Mouse (Mus musculus) liver (tissue): ENCODE data around the gene Fchsd2.
A peak's percentile ranks its signal among the peaks of the same experiment; 100 is the strongest.

Experiments
- DNase-seq: peaks from one replicate; pipeline ENCODE4 v3.0.0-alpha.2; 2020; ENCODE audit warnings: mixed read lengths

Fchsd2 gene

GRCm38 (mm10) chr7:101213515-101214263, 121.0 kb downstream of the Fchsd2 start:
- no peak for DNase-seq

GRCm38 (mm10) chr7:101216724-101217123, 124.1 kb downstream of the Fchsd2 start:
- no peak for DNase-seq

- DNase-seq: no peak
Observed at GRCm38 (mm10) chr7:101223501-101223900, 130.8 kb downstream of the Fchsd2 start.

- no peak for DNase-seq
Observed at GRCm38 (mm10) chr7:101229336-101229735, 136.7 kb downstream of the Fchsd2 start.

- no peak for DNase-seq
Observed at GRCm38 (mm10) chr7:101231458-101231857, 138.8 kb downstream of the Fchsd2 start.

GRCm38 (mm10) chr7:101232716-101233115, 140.1 kb downstream of the Fchsd2 start:
- no peak for DNase-seq

GRCm38 (mm10) chr7:101236712-101237473, 144.2 kb downstream of the Fchsd2 start:
- no peak for DNase-seq

GRCm38 (mm10) chr7:101248760-101249159, 156.1 kb downstream of the Fchsd2 start:
- no peak for DNase-seq

GRCm38 (mm10) chr7:101249173-101249572, 156.5 kb downstream of the Fchsd2 start:
- no peak for DNase-seq

- no peak for DNase-seq
Observed at GRCm38 (mm10) chr7:101253071-101253470, 160.4 kb downstream of the Fchsd2 start.

- no peak for DNase-seq
Observed at GRCm38 (mm10) chr7:101258482-101258881, 165.8 kb downstream of the Fchsd2 start.

GRCm38 (mm10) chr7:101261941-101262546, 169.4 kb downstream of the Fchsd2 start:
- DNase-seq: no peak

GRCm38 (mm10) chr7:101263511-101263910, 170.8 kb downstream of the Fchsd2 start:
- DNase-seq: no peak

GRCm38 (mm10) chr7:101267457-101268259, 175.0 kb downstream of the Fchsd2 start:
- no peak for DNase-seq

- no peak for DNase-seq
Observed at GRCm38 (mm10) chr7:101271602-101272001, 178.9 kb downstream of the Fchsd2 start.

GRCm38 (mm10) chr7:101272466-101273160, 179.9 kb downstream of the Fchsd2 start:
- DNase-seq: peak; percentile 65

GRCm38 (mm10) chr7:101282721-101283120, 190.1 kb downstream of the Fchsd2 start:
- DNase-seq: no peak

GRCm38 (mm10) chr7:101284504-101284903, 191.8 kb downstream of the Fchsd2 start:
- DNase-seq: no peak

- DNase-seq: no peak
Observed at GRCm38 (mm10) chr7:101286891-101287290, 194.2 kb downstream of the Fchsd2 start.

- no peak for DNase-seq
Observed at GRCm38 (mm10) chr7:101287820-101288219, 195.2 kb downstream of the Fchsd2 start.

- DNase-seq: peak; percentile 54
Observed at GRCm38 (mm10) chr7:101288436-101288835, 195.8 kb downstream of the Fchsd2 start.

- DNase-seq: no peak
Observed at GRCm38 (mm10) chr7:101290401-101290800, 197.7 kb downstream of the Fchsd2 start.
